Mouse (Mus musculus): ENCODE data around the gene Snai1. TPM values are rescaled to one million over a fixed set of nuclear protein-coding genes. Genes with fewer than 3 reads are reported as not detected.

Gene Snai1
- polyA plus RNA-seq, 1 experiment from 2014 or later = 1.6 TPM

DNA sequence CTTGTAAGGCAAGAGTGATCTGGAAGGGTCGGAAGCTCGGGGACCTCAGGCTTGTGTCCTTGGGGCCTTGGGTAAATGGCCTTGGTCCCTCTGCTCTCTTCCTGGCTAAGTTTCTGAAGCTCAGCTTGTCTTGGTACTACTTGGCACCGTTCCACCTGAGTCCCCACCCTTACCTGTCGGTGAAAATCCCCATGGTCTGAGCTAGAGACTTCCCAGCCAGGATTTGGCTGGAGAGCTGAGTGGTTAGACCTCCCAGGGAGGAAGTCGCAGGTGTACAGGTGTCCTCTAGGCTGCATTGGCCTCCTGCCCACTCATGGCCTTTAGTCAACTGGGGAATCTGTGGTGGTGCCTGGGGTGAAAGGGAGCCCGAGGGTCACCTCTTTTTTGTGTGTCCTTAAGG is 32.8 kb downstream of the Snai1 start:
- no peaks in the 10 kb centered on the region for H3K27me3 ChIP-seq
- no peak overlapping the region for H3K4me3 ChIP-seq (replicated peaks)
- WGBS (ENCODE audit: insufficient replicate concordance) = 61% methylated on average over 6 of the region's 6 CpGs
- no peaks in the 10 kb centered on the region for H3K9me3 ChIP-seq (replicated peaks)
- no peak for ATAC-seq (ENCODE audit: insufficient read depth)
- no peak overlapping the region for H3K4me2 ChIP-seq
- H3K27ac ChIP-seq (replicated peaks) = no peak overlapping the region
- H3K36me3 ChIP-seq (replicated peaks) = no peaks in the 10 kb centered on the region
- H3K4me1 ChIP-seq (replicated peaks) = peaks cover 19% of the 10 kb centered on the region
- no peak overlapping the region for H3K9ac ChIP-seq

DNA sequence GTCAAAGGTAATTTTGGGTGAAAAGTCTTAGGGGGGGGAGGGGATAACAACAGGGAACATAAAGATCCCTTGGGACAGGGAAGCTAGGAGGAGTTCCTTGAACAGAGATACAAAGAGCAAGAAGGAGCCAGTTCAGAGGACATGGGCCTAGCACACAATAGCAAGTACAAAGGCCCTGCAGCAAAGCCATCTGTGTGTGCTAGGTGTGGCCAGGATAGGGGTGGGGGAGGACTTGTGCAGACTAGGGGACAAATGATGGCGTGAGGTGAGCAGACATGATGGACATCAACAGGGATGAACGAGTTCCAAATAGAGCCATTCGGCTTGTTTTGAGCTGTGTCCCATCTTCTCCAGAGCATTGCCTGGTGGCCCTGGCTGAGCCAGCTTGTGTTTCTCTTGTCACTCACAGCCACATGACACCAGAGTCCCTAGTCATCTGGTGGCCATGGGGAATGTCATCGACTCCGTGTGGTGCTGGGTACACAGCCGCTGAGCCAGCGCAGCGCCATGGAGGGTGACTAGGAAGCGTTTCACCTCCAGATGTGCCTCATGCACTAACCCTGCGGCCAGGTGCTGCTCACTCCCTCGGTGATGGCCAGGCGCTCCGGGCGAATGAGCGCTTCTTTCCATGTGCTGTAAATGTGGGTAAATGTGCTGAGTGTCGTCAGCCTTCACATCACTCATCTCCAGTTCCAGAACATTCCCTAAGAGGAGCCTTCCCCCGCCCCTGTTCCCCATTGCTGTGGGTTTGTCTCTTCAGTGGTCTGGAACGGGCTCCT is 33.6 kb downstream of the Snai1 start:
- no peak overlapping the region for H3K27ac ChIP-seq (replicated peaks)
- WGBS (ENCODE audit: insufficient replicate concordance) = 79% methylated on average over 18 of the region's 18 CpGs

DNA sequence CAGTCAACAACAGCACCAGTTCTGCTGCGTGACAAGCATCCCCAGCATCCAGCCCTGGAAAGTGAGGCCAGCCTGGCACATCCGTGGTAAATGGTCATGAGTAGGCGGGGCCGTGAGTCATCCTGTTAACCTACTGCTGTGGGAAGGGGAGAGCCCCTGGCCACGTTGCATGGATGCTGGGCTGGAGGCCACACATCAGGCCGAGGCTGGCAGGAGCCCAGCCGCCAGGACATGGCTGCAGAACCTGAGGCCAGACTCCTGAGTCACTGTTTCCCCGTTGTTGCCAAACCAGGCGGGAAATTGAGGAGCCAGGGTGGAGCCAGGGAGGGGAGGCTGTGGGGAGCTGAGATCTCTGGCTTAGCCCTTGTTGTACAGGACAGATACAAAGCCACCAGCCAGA is 36.8 kb downstream of the Snai1 start:
- no peak for ATAC-seq (ENCODE audit: insufficient read depth)
- H3K9ac ChIP-seq = no peak overlapping the region
- H3K4me2 ChIP-seq = no peak overlapping the region
- H3K4me1 ChIP-seq (replicated peaks) = peaks cover 24% of the 10 kb centered on the region
- no peaks in the 10 kb centered on the region for H3K36me3 ChIP-seq (replicated peaks)
- H3K4me3 ChIP-seq (replicated peaks) = no peak overlapping the region
- no peaks in the 10 kb centered on the region for H3K9me3 ChIP-seq (replicated peaks)
- H3K27me3 ChIP-seq = no peaks in the 10 kb centered on the region
- H3K27ac ChIP-seq (replicated peaks) = no peak overlapping the region
- 54% methylated on average over 9 of the region's 9 CpGs for WGBS (ENCODE audit: insufficient replicate concordance)

More for the DNA sequence above, 33.6 kb downstream of the Snai1 start:
- no peaks in the 10 kb centered on the region for H3K9me3 ChIP-seq (replicated peaks)
- no peak for ATAC-seq (ENCODE audit: insufficient read depth)
- H3K4me1 ChIP-seq (replicated peaks) = peaks cover 19% of the 10 kb centered on the region
- H3K9ac ChIP-seq = no peak overlapping the region
- no peaks in the 10 kb centered on the region for H3K36me3 ChIP-seq (replicated peaks)
- no peak overlapping the region for H3K4me2 ChIP-seq
- H3K4me3 ChIP-seq (replicated peaks) = no peak overlapping the region
- H3K27me3 ChIP-seq = no peaks in the 10 kb centered on the region

DNA sequence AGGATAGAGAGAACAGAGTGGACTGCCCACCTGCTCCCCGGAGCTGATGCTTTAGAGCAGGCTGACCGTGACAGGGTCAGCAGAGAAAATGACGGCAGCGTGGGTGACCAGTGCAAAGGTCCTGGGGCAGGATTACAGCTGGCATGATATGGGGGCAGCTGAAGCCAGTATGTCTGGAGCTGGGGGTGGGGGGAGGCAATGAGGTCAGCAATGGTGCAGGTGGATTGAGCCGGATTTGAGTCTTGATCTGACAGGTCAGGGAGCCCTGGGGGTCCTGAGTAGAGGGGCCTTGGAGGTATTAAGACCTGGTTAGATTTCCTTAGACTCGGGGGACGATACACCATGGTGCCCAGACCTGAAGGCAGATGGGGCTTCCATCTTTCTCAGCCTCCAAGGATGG is 37.6 kb downstream of the Snai1 start:
- no peak overlapping the region for H3K27ac ChIP-seq (replicated peaks)
- H3K36me3 ChIP-seq (replicated peaks) = no peaks in the 10 kb centered on the region
- no peak for ATAC-seq (ENCODE audit: insufficient read depth)
- WGBS (ENCODE audit: insufficient replicate concordance) = 73% methylated on average over 7 of the region's 7 CpGs
- H3K9ac ChIP-seq = no peak overlapping the region
- no peaks in the 10 kb centered on the region for H3K27me3 ChIP-seq
- H3K4me3 ChIP-seq (replicated peaks) = no peak overlapping the region
- H3K4me1 ChIP-seq (replicated peaks) = peaks cover 16% of the 10 kb centered on the region
- H3K9me3 ChIP-seq (replicated peaks) = no peaks in the 10 kb centered on the region
- no peak overlapping the region for H3K4me2 ChIP-seq

DNA sequence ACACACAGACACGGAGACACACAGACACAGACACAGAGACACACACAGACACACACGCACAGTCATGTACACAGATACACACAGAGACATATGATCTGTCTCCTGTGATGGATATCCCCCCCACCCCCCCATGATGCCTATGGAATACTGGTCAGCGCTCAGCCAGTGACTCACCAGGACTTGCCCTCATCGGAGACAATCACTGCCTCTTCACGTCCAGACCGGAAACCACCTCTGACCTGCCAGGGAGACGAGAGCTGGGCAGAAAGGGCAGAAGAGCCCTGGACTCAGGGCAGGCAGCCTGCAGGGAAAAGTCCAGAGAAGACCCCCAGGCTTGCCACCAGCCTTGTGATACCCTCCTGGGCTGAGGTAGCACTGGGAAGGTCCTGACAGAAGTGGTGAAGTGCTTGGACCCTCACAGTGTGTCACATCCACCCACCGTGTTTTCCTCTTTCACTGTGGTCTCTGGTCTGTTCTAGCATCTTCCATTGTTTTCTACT is 38.2 kb downstream of the Snai1 start:
- Histone ChIP-seq H3K4me3 (replicated peaks) (no peak overlapping the region), H3K27me3 (no peaks in the 10 kb centered on the region), H3K4me1 (replicated peaks) (peaks cover 11% of the 10 kb centered on the region), H3K27ac (replicated peaks) (no peak overlapping the region), H3K9me3 (replicated peaks) (no peaks in the 10 kb centered on the region), H3K4me2 (no peak overlapping the region), H3K9ac (no peak overlapping the region), H3K36me3 (replicated peaks) (no peaks in the 10 kb centered on the region)
- no peak for ATAC-seq (ENCODE audit: insufficient read depth)
- 64% methylated on average over 8 of the region's 8 CpGs for WGBS (ENCODE audit: insufficient replicate concordance)

DNA sequence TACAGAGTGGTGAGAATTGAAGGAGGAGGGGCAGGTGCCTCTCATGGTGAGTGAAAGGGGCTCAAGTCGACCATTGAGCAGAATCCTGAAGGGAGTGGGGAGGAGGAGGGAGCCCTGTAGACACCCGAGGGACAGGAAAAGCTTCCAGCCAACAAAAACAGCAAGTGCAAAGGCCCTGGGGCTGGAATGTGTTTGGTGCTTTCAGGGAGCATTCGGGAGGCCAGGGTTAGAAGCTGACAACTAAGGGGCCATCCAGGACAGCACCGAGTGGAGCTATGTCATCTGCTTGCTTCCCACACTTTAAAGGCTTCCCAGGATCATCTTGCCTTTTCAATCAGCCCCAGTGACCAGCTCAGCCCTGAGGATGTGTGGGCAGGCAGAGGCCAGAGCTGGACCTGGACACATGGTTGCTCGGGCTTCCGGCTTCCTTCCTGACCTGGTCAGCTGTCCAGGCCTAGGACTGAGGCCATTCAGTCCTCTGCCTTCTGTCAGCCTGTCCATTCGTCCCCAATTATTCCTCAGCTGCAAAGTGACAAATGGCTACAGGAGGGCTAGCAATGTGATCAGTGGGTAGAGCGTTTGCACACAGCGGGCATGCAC is 39.3 kb downstream of the Snai1 start:
- no peak overlapping the region for H3K4me2 ChIP-seq
- no peaks in the 10 kb centered on the region for H3K36me3 ChIP-seq (replicated peaks)
- ATAC-seq (ENCODE audit: insufficient read depth) = no peak
- no peak overlapping the region for H3K9ac ChIP-seq
- H3K4me3 ChIP-seq (replicated peaks) = no peak overlapping the region
- no peaks in the 10 kb centered on the region for H3K27me3 ChIP-seq
- H3K9me3 ChIP-seq (replicated peaks) = no peaks in the 10 kb centered on the region
- no peak overlapping the region for H3K27ac ChIP-seq (replicated peaks)
- 52% methylated on average over 9 of the region's 9 CpGs for WGBS (ENCODE audit: insufficient replicate concordance)
- peaks cover 10% of the 10 kb centered on the region for H3K4me1 ChIP-seq (replicated peaks)

DNA sequence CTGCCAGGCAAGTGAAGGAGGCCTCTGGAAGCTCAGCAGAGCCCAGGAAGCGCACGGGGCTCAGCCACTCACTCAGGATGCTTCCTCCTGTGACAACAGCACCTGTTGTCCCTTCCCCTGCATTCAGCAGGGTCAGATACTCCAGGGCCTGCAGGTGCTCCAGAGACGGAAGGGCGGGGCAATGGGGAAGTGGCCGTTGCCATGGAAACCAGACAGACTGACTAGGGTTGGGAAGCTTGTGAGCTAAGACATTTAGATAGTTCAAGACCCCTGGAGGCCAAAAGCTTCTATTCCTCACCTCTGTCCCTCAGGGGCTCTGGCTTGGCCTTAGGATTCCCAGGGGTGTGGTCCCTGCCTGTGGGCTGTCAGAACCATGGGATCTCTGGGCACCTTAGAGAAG is 40.5 kb downstream of the Snai1 start:
- Histone ChIP-seq H3K4me2 (no peak overlapping the region), H3K4me1 (replicated peaks) (peaks cover 11% of the 10 kb centered on the region), H3K27ac (replicated peaks) (no peak overlapping the region), H3K27me3 (no peaks in the 10 kb centered on the region), H3K9ac (no peak overlapping the region), H3K4me3 (replicated peaks) (no peak overlapping the region), H3K36me3 (replicated peaks) (no peaks in the 10 kb centered on the region), H3K9me3 (replicated peaks) (no peaks in the 10 kb centered on the region)
- no peak for ATAC-seq (ENCODE audit: insufficient read depth)
- WGBS (ENCODE audit: insufficient replicate concordance) = 30% methylated on average over 5 of the region's 5 CpGs

DNA sequence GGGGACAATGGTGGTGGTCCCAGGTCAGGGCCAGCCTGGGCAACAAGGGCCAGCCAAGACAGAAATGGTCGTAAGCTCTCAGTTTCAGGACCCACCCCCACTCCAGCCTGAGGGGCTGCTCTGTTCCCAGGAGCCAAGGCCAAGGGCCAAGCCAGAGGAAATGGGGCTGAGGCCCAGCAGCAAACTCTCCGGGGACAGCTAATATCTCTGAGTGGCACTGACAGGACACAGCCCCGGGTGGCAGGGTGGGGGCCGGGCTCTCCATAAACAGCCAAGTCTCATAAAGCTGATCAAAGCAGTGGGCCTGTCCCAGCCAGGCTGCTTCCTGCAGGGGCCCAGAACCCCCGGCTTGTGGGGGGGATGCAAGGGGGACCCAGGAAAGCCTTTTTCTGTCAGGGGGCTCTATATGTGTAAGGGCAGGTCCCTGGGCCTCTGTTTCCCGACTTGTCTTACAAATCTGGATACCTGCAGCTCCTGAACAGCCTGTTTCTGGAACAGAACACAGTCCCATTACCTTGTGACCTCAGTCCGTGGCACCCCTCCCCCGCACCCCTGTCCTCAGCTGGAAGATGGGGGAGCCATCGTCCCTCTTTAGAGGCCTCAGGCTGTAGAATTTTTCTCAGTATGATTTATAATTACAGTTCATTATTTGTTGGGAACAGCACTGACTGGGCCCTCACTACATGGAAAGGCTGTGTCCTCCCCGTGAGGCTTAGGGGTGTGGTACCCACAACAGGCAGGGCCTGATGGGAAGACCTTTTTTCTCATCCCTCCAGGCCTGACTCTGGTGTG is 45.4 kb downstream of the Snai1 start:
- Histone ChIP-seq H3K36me3 (replicated peaks) (no peaks in the 10 kb centered on the region), H3K27me3 (no peaks in the 10 kb centered on the region), H3K9me3 (replicated peaks) (no peaks in the 10 kb centered on the region), H3K4me2 (no peak overlapping the region), H3K4me3 (replicated peaks) (no peak overlapping the region), H3K4me1 (replicated peaks) (peaks cover 34% of the 10 kb centered on the region), H3K9ac (no peak overlapping the region), H3K27ac (replicated peaks) (no peak overlapping the region)
- no peak for ATAC-seq (ENCODE audit: insufficient read depth)
- 41% methylated on average over 10 of the region's 10 CpGs for WGBS (ENCODE audit: insufficient replicate concordance)

DNA sequence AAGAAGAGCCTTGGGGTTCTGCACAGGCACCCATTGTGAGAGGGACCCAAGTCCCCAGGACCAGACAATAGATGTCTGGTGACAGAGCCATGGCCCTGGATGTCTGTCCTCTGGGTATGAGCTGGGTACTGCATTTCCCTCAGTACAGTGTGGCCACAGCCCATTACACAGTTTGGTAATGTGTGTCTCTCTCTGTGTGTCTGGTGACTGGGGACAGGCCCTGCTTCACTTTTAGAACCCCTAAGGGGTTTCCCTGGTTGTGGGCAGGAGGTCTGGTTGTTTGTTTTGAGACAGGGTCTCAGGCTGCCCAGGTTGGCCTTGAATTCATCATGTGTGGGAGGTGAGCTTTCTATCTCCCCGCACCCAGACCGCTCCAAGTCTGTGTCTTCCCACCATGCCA is 47.3 kb downstream of the Snai1 start:
- Histone ChIP-seq H3K27me3 (no peaks in the 10 kb centered on the region), H3K4me1 (replicated peaks) (peaks cover 45% of the 10 kb centered on the region), H3K4me2 (no peak overlapping the region), H3K36me3 (replicated peaks) (no peaks in the 10 kb centered on the region), H3K9me3 (replicated peaks) (no peaks in the 10 kb centered on the region), H3K4me3 (replicated peaks) (no peak overlapping the region), H3K27ac (replicated peaks) (no peak overlapping the region; the same call in 1 of the 2 replicates), H3K9ac (no peak overlapping the region)
- no peak for ATAC-seq (ENCODE audit: insufficient read depth)
- WGBS (ENCODE audit: insufficient replicate concordance) = 76% methylated on average over 2 of the region's 2 CpGs

DNA sequence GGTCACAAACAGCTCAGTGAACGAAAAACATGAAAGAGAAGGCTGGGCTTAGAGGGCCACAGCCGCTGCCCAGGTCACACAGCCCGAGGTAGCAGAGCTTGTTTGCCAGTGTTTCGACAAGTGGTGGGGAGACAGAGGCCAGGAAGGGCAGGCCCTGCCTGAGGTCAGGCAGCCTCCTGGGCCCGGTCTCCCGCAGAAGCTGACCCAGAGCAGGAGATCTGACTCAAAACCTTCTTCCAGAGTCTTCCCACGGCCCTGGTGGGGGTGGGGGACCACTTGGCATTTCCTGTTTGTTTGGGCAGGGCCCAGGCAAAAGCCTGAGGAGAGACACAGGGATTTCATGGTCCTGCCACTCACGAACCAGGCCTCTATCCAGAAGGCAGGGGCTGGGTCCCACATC is 48.0 kb downstream of the Snai1 start:
- Histone ChIP-seq H3K4me1 (replicated peaks) (peaks cover 45% of the 10 kb centered on the region), H3K27ac (replicated peaks) (peak overlapping the region; percentile 6; the same call in 1 of the 2 replicates), H3K4me2 (no peak overlapping the region), H3K27me3 (no peaks in the 10 kb centered on the region), H3K9me3 (replicated peaks) (no peaks in the 10 kb centered on the region), H3K36me3 (replicated peaks) (no peaks in the 10 kb centered on the region), H3K9ac (no peak overlapping the region), H3K4me3 (replicated peaks) (no peak overlapping the region)
- WGBS (ENCODE audit: insufficient replicate concordance) = 47% methylated on average over 8 of the region's 8 CpGs
- ATAC-seq (ENCODE audit: insufficient read depth) = no peak

DNA sequence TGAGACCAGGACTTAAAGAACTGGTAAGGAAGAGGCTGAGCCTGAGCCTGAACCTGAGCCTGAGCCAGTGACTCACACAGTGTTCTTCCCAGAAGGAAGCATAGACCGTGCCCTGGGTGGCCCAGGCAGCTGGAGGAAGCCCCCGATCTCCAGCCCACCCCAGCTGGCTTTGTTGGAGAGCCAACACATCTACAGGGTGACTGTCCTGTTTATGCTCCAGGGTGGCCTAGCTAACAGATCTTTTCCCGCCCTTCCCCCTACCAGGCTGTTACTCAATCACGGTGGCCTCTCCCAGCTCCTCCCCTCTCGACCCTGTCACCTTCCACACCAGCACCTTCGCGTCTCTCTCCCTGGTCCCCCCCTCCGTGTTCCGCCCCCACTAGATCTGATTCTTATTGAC is 49.0 kb downstream of the Snai1 start:
- peak; percentile 6; the same call in 1 of the 2 replicates for ATAC-seq (ENCODE audit: insufficient read depth)
- H3K36me3 ChIP-seq (replicated peaks) = no peaks in the 10 kb centered on the region
- H3K9ac ChIP-seq = no peak overlapping the region
- H3K9me3 ChIP-seq (replicated peaks) = no peaks in the 10 kb centered on the region
- peaks cover 45% of the 10 kb centered on the region for H3K4me1 ChIP-seq (replicated peaks)
- H3K4me3 ChIP-seq (replicated peaks) = no peak overlapping the region
- WGBS (ENCODE audit: insufficient replicate concordance) = 38% methylated on average over 9 of the region's 9 CpGs
- no peaks in the 10 kb centered on the region for H3K27me3 ChIP-seq
- H3K27ac ChIP-seq (replicated peaks) = peak overlapping the region; percentile 45
- H3K4me2 ChIP-seq = peak overlapping the region; percentile 8; the same call in 1 of the 2 replicates

Measured in liver, embryonic 15.5 days (tissue).